Mouse (Mus musculus): Measurements from ENCODE around the gene Ceacam20. TPM values are rescaled to one million over a fixed set of nuclear protein-coding genes. Genes with fewer than 3 reads are reported as not detected.
A peak's percentile ranks its signal among the peaks of the same experiment; 100 is the strongest.
"Not testable (repeated sequence)": the region's sequence is repeated elsewhere in the genome, so short reads cannot be mapped to it uniquely, and the experiment has no call there.

The Ceacam20 gene
- not detected in 2 replicates for polyA plus RNA-seq (2015; fragmentation: Nextera tagmentation; extraction: Ambion mirVana)

DNA sequence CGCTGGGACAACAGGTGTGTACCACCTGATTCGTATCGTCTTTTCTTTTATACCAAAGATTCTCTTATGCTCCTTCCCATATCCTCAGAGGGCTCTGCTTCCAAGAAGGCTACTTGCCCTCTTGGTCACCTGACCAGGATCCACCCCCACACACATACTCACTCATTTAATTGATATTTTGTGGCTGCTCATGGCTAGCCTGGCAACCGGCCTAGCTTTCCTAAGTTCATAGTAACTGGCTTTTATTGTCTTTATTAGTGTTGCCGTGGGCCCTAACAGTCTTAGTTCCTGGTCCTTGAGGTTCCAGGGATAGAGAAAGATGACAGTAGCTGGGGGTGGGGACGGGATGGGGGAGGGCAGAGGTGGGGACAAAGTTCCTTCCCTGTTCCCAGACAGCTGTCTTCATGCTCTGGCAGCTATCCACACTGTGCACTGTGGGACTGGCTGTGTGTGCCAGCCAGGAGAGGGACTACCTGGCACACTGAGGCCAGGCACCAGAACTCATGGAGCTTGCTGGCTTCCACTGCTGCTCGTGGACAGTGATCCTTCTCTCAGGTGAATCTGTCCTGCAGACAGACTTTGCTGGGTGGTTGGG, at the start of gene Ceacam20:
Gene Ceacam20, plus strand, starts transcription at position 428 of the 595 bp plus-strand sequence.
- ATAC-seq (ENCODE audit: low FRiP score, low TSS enrichment): no peak
- H3K27me3 ChIP-seq (ENCODE audit: insufficient read depth, low read length): no peaks in the 10 kb centered on the region
- WGBS: 70% methylated on average over 7 of the region's 7 CpGs
- no peak within 1 kb of the TSS for H3K4me3 ChIP-seq (ENCODE audit: low read length)
- no peak within 1 kb of the TSS for H3K4me2 ChIP-seq (replicated peaks; ENCODE audit: low read depth, low read length)
- no peaks in the 10 kb centered on the region for H3K4me1 ChIP-seq (ENCODE audit: insufficient read depth, low read length)
- H3K9me3 ChIP-seq (ENCODE audit: low read length): peaks cover 6% of the 10 kb centered on the region; the same call in 1 of the 2 replicates
- no peak within 1 kb of the TSS for H3K9ac ChIP-seq (replicated peaks; ENCODE audit: low read length)
- no peak within 1 kb of the TSS for H3K27ac ChIP-seq (ENCODE audit: low read length)
- no peaks in the 10 kb centered on the region for H3K36me3 ChIP-seq (ENCODE audit: insufficient read depth, low read length)

DNA sequence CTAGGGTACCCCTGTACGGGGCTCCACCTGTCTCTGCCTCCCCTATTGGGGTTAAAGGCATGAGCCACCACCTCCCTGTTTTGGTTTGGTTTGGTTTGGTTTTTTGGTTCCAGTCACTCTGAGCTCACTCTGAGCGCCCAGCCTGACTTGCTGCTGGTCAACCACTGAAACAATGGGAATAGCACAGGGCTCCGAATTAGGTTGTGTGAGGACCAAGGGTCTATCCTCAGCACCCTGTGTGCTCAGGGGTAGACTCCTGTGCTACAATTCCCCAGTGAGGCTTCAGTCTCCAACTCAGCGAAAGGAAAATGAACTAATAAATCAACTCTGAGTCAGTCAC, 45.1 kb upstream of the Ceacam20 start:
- peaks cover 18% of the 10 kb centered on the region; the same call in 1 of the 2 replicates for H3K36me3 ChIP-seq (ENCODE audit: insufficient read depth, low read length)

DNA sequence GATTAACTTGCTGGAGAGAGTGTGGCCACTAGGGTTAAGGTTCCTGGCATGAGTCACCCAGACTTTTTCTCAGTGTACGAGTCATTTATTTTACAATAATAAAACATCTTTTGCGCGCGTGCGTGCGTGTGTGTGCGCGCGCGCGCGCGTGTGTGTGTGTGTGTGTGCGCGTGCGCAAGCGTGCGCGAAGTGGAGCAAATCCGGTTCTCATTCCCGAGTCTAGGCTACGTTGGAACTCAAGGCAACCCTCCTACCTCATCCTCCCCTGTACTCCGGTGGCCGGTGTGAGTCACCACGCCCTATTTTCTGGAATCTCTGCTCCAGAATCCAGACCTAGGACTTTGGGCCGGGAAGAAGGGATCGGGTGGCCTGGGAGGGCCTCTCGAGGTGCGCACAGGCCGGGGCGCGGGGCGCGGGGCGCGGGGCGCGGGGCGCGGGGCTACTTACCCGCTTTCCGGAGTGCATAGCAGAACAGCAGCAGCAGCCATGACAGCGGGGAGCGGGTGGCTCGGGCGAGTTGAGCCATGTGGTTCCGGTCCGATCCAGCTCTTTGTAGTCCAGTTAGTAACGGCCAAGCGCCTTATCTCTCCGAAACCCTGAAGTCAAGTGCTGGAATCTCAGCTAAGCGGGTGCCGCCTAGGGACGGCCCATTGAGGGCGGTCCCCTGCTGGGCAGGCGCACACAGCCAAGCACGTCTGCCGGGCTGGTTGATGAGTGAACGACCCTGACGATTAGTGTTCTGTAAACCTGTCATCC, 44.5 kb upstream of the Ceacam20 start, which contains the start of gene Pvr:
Gene Pvr, minus strand, starts transcription at position 655 of the 756 bp plus-strand sequence.
- H3K4me2 ChIP-seq (replicated peaks; ENCODE audit: low read depth, low read length): peak within 1 kb of the TSS; percentile 69
- H3K27me3 ChIP-seq (ENCODE audit: insufficient read depth, low read length): no peaks in the 10 kb centered on the region
- no peaks in the 10 kb centered on the region for H3K9me3 ChIP-seq (ENCODE audit: low read length)
- ATAC-seq (ENCODE audit: low FRiP score, low TSS enrichment): peak; percentile 94
- peak within 1 kb of the TSS; percentile 75 for H3K4me3 ChIP-seq (ENCODE audit: low read length)
- H3K4me1 ChIP-seq (ENCODE audit: insufficient read depth, low read length): 0 out of 2 replicates have a peak, but pooled peaks cover 6% of the 10 kb centered on the region
- peak within 1 kb of the TSS; percentile 77 for H3K27ac ChIP-seq (ENCODE audit: low read length)
- 1% methylated on average over 58 of the region's 60 CpGs for WGBS
- peak within 1 kb of the TSS; percentile 80 for H3K9ac ChIP-seq (replicated peaks; ENCODE audit: low read length)
- H3K36me3 ChIP-seq (ENCODE audit: insufficient read depth, low read length): peaks cover 15% of the 10 kb centered on the region; the same call in 1 of the 2 replicates

More for the DNA sequence above, 45.1 kb upstream of the Ceacam20 start:
- Histone ChIP-seq H3K9ac (replicated peaks; ENCODE audit: low read length) (peak overlapping the region; percentile 80), H3K4me3 (ENCODE audit: low read length) (peak overlapping the region; percentile 75), H3K9me3 (ENCODE audit: low read length) (no peaks in the 10 kb centered on the region), H3K27me3 (ENCODE audit: insufficient read depth, low read length) (no peaks in the 10 kb centered on the region), H3K4me2 (replicated peaks; ENCODE audit: low read depth, low read length) (peak overlapping the region; percentile 69), H3K4me1 (ENCODE audit: insufficient read depth, low read length) (0 out of 2 replicates have a peak, but pooled peaks cover 6% of the 10 kb centered on the region), H3K27ac (ENCODE audit: low read length) (peak overlapping the region; percentile 77)
- ATAC-seq (ENCODE audit: low FRiP score, low TSS enrichment): peak; percentile 66
- WGBS: 29% methylated on average over 4 of the region's 4 CpGs

DNA sequence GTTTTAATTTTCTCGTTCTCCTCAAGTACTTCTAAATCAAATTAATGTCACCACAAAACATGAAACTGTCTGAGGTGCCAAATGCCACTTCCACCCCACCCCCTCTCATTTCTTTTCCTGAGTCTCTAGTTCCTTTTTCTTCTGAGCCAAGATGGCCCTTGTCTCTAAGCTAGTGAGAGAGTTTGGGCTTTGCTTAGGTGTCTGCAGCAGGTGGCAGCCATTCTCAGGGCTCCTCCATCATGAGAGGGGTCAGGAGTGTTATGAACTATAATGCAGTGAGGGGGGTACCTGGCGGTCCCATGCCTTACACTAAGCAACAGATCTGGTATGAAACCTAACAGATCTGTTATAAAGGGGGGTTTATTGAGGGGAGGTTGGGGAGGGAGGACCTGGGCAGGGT, 41.9 kb upstream of the Ceacam20 start:
- H3K27me3 ChIP-seq (ENCODE audit: insufficient read depth, low read length): no peaks in the 10 kb centered on the region
- H3K4me2 ChIP-seq (replicated peaks; ENCODE audit: low read depth, low read length): no peak overlapping the region
- no peaks in the 10 kb centered on the region for H3K9me3 ChIP-seq (ENCODE audit: low read length)
- H3K4me1 ChIP-seq (ENCODE audit: insufficient read depth, low read length): 0 out of 2 replicates have a peak, but pooled peaks cover 6% of the 10 kb centered on the region
- no peaks in the 10 kb centered on the region for H3K36me3 ChIP-seq (ENCODE audit: insufficient read depth, low read length)
- no peak overlapping the region for H3K9ac ChIP-seq (replicated peaks; ENCODE audit: low read length)
- no peak overlapping the region for H3K4me3 ChIP-seq (ENCODE audit: low read length)
- no peak overlapping the region for H3K27ac ChIP-seq (ENCODE audit: low read length)
- WGBS: 31% methylated on average over 2 of the region's 2 CpGs
- ATAC-seq (ENCODE audit: low FRiP score, low TSS enrichment): no peak

DNA sequence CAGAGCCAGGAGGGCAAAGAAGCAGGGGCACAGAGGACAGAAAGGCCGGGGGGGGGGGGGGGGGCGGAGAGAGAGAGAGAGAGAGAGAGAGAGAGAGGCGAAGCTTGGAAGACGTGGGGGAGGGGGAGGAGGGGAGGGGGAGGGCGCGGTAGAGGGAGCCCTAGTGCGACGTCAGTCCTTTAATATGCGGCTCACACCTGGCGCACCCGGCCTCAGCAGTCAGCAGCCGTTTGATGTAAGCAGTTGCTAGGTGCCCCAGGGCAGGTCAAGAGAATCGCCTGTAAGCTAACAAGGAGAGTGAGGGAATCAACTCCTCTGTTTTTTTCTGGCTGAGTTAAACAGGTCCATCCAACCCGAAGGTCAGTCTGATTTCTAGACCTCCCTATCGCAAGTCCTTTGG, 41.4 kb upstream of the Ceacam20 start:
- Histone ChIP-seq H3K27ac (ENCODE audit: low read length) (no peak overlapping the region), H3K27me3 (ENCODE audit: insufficient read depth, low read length) (no peaks in the 10 kb centered on the region), H3K36me3 (ENCODE audit: insufficient read depth, low read length) (no peaks in the 10 kb centered on the region), H3K9ac (replicated peaks; ENCODE audit: low read length) (no peak overlapping the region), H3K4me2 (replicated peaks; ENCODE audit: low read depth, low read length) (no peak overlapping the region), H3K9me3 (ENCODE audit: low read length) (no peaks in the 10 kb centered on the region), H3K4me1 (ENCODE audit: insufficient read depth, low read length) (0 out of 2 replicates have a peak, but pooled peaks cover 6% of the 10 kb centered on the region), H3K4me3 (ENCODE audit: low read length) (no peak overlapping the region)
- WGBS: 8% methylated on average over 10 of the region's 15 CpGs
- ATAC-seq (ENCODE audit: low FRiP score, low TSS enrichment): no peak

DNA sequence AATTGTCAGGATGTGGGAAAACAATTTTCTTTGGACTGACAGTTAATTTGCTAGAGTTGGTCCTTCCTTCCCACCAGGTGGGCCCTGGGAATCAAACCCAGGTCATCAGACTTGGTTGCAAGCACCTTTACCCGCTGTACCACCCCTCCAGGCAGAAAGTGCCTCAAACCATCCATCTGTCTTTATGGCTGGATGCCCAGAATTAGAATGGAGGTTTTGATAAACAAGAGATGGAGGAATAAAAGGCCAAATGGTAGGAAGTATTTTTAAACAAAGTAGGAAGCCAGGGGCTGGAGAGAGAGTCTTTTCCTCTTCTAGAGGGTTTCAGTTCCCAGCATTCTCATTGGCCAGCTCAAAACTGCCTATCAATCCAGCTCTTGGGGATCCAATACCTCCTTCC, 39.8 kb upstream of the Ceacam20 start:
- no peak overlapping the region for H3K4me2 ChIP-seq (replicated peaks; ENCODE audit: low read depth, low read length)
- no peak for ATAC-seq (ENCODE audit: low FRiP score, low TSS enrichment)
- H3K9ac ChIP-seq (replicated peaks; ENCODE audit: low read length): no peak overlapping the region
- 83% methylated on average over 1 of the region's 1 CpGs for WGBS
- H3K4me3 ChIP-seq (ENCODE audit: low read length): no peak overlapping the region
- H3K36me3 ChIP-seq (ENCODE audit: insufficient read depth, low read length): no peaks in the 10 kb centered on the region
- no peak overlapping the region for H3K27ac ChIP-seq (ENCODE audit: low read length)
- no peaks in the 10 kb centered on the region for H3K9me3 ChIP-seq (ENCODE audit: low read length)
- no peaks in the 10 kb centered on the region for H3K27me3 ChIP-seq (ENCODE audit: insufficient read depth, low read length)
- H3K4me1 ChIP-seq (ENCODE audit: insufficient read depth, low read length): no peaks in the 10 kb centered on the region

DNA sequence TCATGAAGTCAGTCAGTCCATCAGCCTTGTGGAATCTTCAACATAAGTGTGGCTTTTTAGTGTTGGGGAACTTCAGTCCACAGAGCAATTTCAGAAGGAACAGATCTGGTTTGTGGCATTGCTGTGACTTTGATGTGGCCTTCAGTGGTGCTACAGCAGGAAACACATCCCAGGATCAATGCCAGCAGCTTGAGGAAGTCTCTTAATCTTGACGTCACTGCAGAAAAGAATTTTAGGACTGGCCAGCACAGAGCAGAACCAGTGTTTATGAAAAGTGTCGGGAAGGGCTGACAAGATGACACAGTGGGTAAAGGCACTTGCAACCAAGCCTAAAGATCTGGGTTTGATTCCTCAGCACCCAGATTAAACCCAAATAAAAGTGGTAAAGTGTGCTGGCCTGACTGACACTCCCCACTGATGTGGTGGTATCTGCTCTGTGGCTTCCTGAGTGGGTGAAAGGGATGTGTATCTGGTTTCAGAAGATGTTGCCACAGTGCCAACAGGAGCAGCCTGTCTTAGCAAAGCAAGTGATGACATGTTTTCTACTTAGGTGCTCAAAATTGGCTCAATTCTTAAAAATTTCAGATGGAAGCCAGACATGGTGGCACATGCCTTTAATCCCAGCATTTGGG, 38.2 kb upstream of the Ceacam20 start:
- Histone ChIP-seq H3K9ac (replicated peaks; ENCODE audit: low read length) (no peak overlapping the region), H3K9me3 (ENCODE audit: low read length) (no peaks in the 10 kb centered on the region), H3K4me2 (replicated peaks; ENCODE audit: low read depth, low read length) (no peak overlapping the region), H3K36me3 (ENCODE audit: insufficient read depth, low read length) (no peaks in the 10 kb centered on the region), H3K4me1 (ENCODE audit: insufficient read depth, low read length) (no peaks in the 10 kb centered on the region), H3K27me3 (ENCODE audit: insufficient read depth, low read length) (no peaks in the 10 kb centered on the region), H3K27ac (ENCODE audit: low read length) (no peak overlapping the region), H3K4me3 (ENCODE audit: low read length) (no peak overlapping the region)
- no peak for ATAC-seq (ENCODE audit: low FRiP score, low TSS enrichment)
- 68% methylated on average over 2 of the region's 2 CpGs for WGBS

DNA sequence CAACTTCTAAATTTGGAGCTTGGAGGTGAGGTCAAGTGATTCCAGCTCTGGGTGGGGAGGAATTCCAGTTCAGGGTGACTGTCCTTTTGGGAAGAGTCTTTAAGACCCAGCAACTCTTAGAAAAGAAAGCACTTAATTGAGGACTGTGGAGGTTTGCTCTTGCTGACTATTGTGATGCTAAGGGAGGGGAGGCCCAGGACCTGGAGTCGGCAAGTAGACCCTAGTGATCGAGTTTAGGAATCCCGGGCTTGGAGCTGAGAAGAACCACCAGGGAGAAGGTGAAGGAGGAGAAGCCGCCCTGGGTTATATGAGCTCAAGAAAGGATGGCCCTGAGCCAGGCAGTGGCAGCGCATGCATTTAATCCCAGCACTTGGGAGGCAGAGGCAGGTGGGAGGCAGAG, 36.7 kb upstream of the Ceacam20 start:
- H3K4me2 ChIP-seq (replicated peaks; ENCODE audit: low read depth, low read length): no peak overlapping the region
- no peaks in the 10 kb centered on the region for H3K36me3 ChIP-seq (ENCODE audit: insufficient read depth, low read length)
- H3K9ac ChIP-seq (replicated peaks; ENCODE audit: low read length): no peak overlapping the region
- ATAC-seq (ENCODE audit: low FRiP score, low TSS enrichment): no peak
- H3K9me3 ChIP-seq (ENCODE audit: low read length): no peaks in the 10 kb centered on the region
- WGBS: 60% methylated on average over 5 of the region's 5 CpGs
- no peaks in the 10 kb centered on the region for H3K4me1 ChIP-seq (ENCODE audit: insufficient read depth, low read length)
- H3K27ac ChIP-seq (ENCODE audit: low read length): no peak overlapping the region
- H3K4me3 ChIP-seq (ENCODE audit: low read length): no peak overlapping the region
- H3K27me3 ChIP-seq (ENCODE audit: insufficient read depth, low read length): no peaks in the 10 kb centered on the region; the same call in 1 of the 2 replicates

DNA sequence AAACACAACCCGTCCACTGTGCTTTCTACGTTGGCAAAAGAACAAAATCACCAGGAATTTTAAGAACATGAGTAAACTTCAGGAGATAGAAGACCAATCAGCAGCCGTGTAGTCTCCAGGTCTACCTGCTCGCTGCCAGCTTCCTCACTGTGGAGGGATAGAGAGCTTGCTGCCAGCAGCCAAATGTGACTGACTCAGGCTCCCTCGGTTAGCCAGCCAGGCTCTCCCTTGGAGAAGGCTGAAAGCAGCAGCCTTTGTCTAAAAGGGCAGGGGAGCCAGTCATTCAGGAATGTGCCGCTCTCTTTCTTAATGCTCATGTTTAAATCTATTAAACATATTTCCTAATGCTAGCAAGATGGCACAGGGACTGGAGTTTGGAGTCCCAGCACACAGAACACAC, 34.7 kb upstream of the Ceacam20 start:
- not testable (repeated sequence) for H3K4me3 ChIP-seq (ENCODE audit: low read length); H3K36me3 ChIP-seq (ENCODE audit: insufficient read depth, low read length); H3K27ac ChIP-seq (ENCODE audit: low read length); H3K4me1 ChIP-seq (ENCODE audit: insufficient read depth, low read length); ATAC-seq (ENCODE audit: low FRiP score, low TSS enrichment); H3K4me2 ChIP-seq (replicated peaks; ENCODE audit: low read depth, low read length); H3K9ac ChIP-seq (replicated peaks; ENCODE audit: low read length); H3K27me3 ChIP-seq (ENCODE audit: insufficient read depth, low read length); H3K9me3 ChIP-seq (ENCODE audit: low read length)
- WGBS: 85% methylated on average over 6 of the region's 6 CpGs
